Mouse (Mus musculus) olfactory bulb, adult 2 months (tissue): ENCODE measurements around the gene Psmc2.

Experiments used
- CTCF ChIP-seq: fragments of 200-500 bp; IDR thresholded peaks from 2 replicates; pipeline ENCODE4 v1.5.1; 2012; ENCODE audit warnings: low read depth, mild to moderate bottlenecking, low read length, moderate library complexity; ENCODE audit not compliant: insufficient read depth
- POLR2A ChIP-seq: fragments of 200-500 bp; IDR thresholded peaks from 2 replicates; pipeline ENCODE4 v1.6.1; 2012; ENCODE audit warnings: mild to moderate bottlenecking, low read depth, low read length, moderate library complexity; ENCODE audit not compliant: insufficient read depth

- TF ChIP-seq POLR2A (no peak), CTCF (no peak)
These were observed 7.1 kb downstream of the Psmc2 start for GRCm38 (mm10) chr5:21792166-21792565.
